ENCODE assay signal across 24 mouse cellular contexts in genomic region chr7:38055996-38056395, GRCm38 (mm10). TPM values are rescaled to one million over a fixed set of nuclear protein-coding genes. Genes with fewer than 3 reads are reported as not detected.
DNase-seq lines count a peak whose midpoint lies in the region; TF ChIP-seq lines count a peak whose summit lies in the region.
"Had no signal": no experiment of that assay in that cellular context is flagged by ENCODE, and none has a peak within 500 bp of the region (broad histone marks: within the 10 kb centered on the region; RNA-seq: fewer than 3 reads in every experiment).

No protein-coding gene starts in this region.

- DNase-seq in frontal cortex, postnatal 36 days (ENCODE audit: low spot score in 2 of 2): peak; percentile 46 to 50
- DNase-seq in frontal cortex, postnatal 25 days (ENCODE audit: low spot score in 2 of 2): no peak
- peak; percentile 41 to 52 for DNase-seq in left cerebral cortex, adult 2 months (ENCODE audit: extremely low spot score in 1 of 2, low spot score in 2 of 2)
- no peak for DNase-seq in left cerebral cortex, postnatal 4 days
- peak; percentile 9 for DNase-seq in A20 (ENCODE audit: low read depth, low spot score)
- DNase-seq in right cerebral cortex, postnatal 14 days: peak; percentile 25
- DNase-seq in kidney, postnatal 14 days: no peak
- DNase-seq: adrenal gland, postnatal 14 days; cerebellum, adult 18-20 months; cerebellum, postnatal 10 days; gastrocnemius, postnatal 14 days; heart, postnatal 14 days; kidney, adult 18-20 months; kidney, postnatal 36 days had no signal

- H3K4me3 ChIP-seq in left cerebral cortex, adult 2 months: no peak overlapping the region
- H3K4me3 ChIP-seq: embryonic facial prominence, embryonic 13.5 days; forebrain, embryonic 10.5 days; forebrain, embryonic 15.5 days; hindbrain, embryonic 10.5 days; hindbrain, embryonic 15.5 days; kidney, embryonic 15.5 days; limb, embryonic 13.5 days; lung, embryonic 15.5 days; midbrain, embryonic 10.5 days; neural tube, embryonic 13.5 days had no signal

- no peak overlapping the region for H3K27ac ChIP-seq in left cerebral cortex, adult 2 months
- H3K27ac ChIP-seq: embryonic facial prominence, embryonic 13.5 days; forebrain, embryonic 10.5 days; forebrain, embryonic 15.5 days; hindbrain, embryonic 10.5 days; hindbrain, embryonic 15.5 days; kidney, embryonic 15.5 days; limb, embryonic 13.5 days; lung, embryonic 15.5 days; midbrain, embryonic 10.5 days; neural tube, embryonic 13.5 days had no signal

- intact Hi-C loops in left cerebral cortex, adult 2 months (cut with DNase I): no loop called here
- intact Hi-C loops in left cerebral cortex, postnatal 4 days (cut with DNase I): loop anchor here (5.0 kb wide), 1 partner anchor 106 kb away; no protein-coding TSS in a partner anchor

- TF ChIP-seq CTCF in left cerebral cortex, adult 2 months (IDR thresholded peaks at IDR 0.05): peak; percentile 8; the same call in 1 of the 2 replicates

RNA-seq across cellular contexts. Expression of gene Uri1, which starts 32.6 kb away (rescaled TPM):
- total RNA-seq in left cerebral cortex, adult 2 months (2021): 10 to 100 TPM; 39.2 to 51.4 TPM
- total RNA-seq in left cerebral cortex, postnatal 4 days (2021): 10 to 100 TPM; 39.7 to 45.7 TPM

RNA-seq across cellular contexts. Expression of gene Ccne1, which starts 51.3 kb away (rescaled TPM):
- 10 to 100 TPM; 20.0 to 21.8 TPM for total RNA-seq in left cerebral cortex, adult 2 months (2021)
- 1 to 10 TPM; 8.7 to 8.8 TPM for total RNA-seq in left cerebral cortex, postnatal 4 days (2021)

Comparison
In these comparisons a context has a peak if more than half of its experiments do, and no peak if none do; other contexts are left out.
1. DNase-seq: peak in frontal cortex, postnatal 36 days (2 of 2), left cerebral cortex, adult 2 months (2 of 2), A20 (single experiment) and right cerebral cortex, postnatal 14 days (single experiment); none in frontal cortex, postnatal 25 days (0 of 2), left cerebral cortex, postnatal 4 days (single experiment) and kidney, postnatal 14 days (single experiment).